Mouse (Mus musculus): Measurements from ENCODE around the gene Pcare. TPM values are rescaled to one million over a fixed set of nuclear protein-coding genes. Genes with fewer than 3 reads are reported as not detected.

The Pcare gene
- polyA plus RNA-seq, 1 experiment from 2014 or later: not detected

- DNase-seq (ENCODE audit: low read depth, low spot score) (no peak), ATAC-seq (no peak)
- ChIA-PET POLR2A (no interaction called here), CTCF (no interaction called here)
- in situ Hi-C loops (cut with MboI; ENCODE audit: low pct_unique_long_range_greater_than_20kb): no loop called here
- peaks cover 2% of the 10 kb centered on the region for H3K27me3 ChIP-seq
- no peak for TF ChIP-seq CTCF (IDR thresholded peaks at IDR 0.05)
These were observed 10.5 kb downstream of the Pcare start for GRCm38 (mm10) chr17:71742156-71742555.

GRCm38 (mm10) chr17:71736442-71736841 is 16.3 kb downstream of the Pcare start:
- CTCF ChIA-PET: interaction anchor here (1.5 kb wide), 1 partner anchor 135 kb away, joined by 3 read pairs; no protein-coding TSS in a partner anchor
- DNase-seq (ENCODE audit: low read depth, low spot score) (no peak), ATAC-seq (no peak)
- in situ Hi-C loops (cut with MboI; ENCODE audit: low pct_unique_long_range_greater_than_20kb): no loop called here
- no peak for TF ChIP-seq CTCF (IDR thresholded peaks at IDR 0.05)
- H3K27me3 ChIP-seq: peaks cover 3% of the 10 kb centered on the region
- POLR2A ChIA-PET: no interaction called here

- in situ Hi-C loops (cut with MboI; ENCODE audit: low pct_unique_long_range_greater_than_20kb): no loop called here
- no peak for TF ChIP-seq CTCF (IDR thresholded peaks at IDR 0.05)
- POLR2A ChIA-PET: interaction anchor here (0.9 kb wide), 1 partner anchor 71 kb away, joined by 4 read pairs; no protein-coding TSS in a partner anchor
- ATAC-seq (peak; percentile 49), DNase-seq (ENCODE audit: low read depth, low spot score) (peak; percentile 15)
- no peaks in the 10 kb centered on the region for H3K27me3 ChIP-seq
- CTCF ChIA-PET: no interaction called here
These were observed 22.0 kb downstream of the Pcare start for GRCm38 (mm10) chr17:71730655-71731054.

- ATAC-seq: no peak
- ChIA-PET POLR2A (interaction anchor here (0.6 kb wide), 1 partner anchor 15 kb away, joined by 3 read pairs; no protein-coding TSS in a partner anchor), CTCF (no interaction called here)
- no peak for DNase-seq (ENCODE audit: low read depth, low spot score)
- no peak for TF ChIP-seq CTCF (IDR thresholded peaks at IDR 0.05)
- peaks cover 4% of the 10 kb centered on the region for H3K27me3 ChIP-seq
- in situ Hi-C loops (cut with MboI; ENCODE audit: low pct_unique_long_range_greater_than_20kb): no loop called here
These were observed 31.7 kb downstream of the Pcare start for GRCm38 (mm10) chr17:71721019-71721418.

GRCm38 (mm10) chr17:71720434-71720833 is 32.3 kb downstream of the Pcare start:
- no peak for ATAC-seq
- ChIA-PET POLR2A (no interaction called here), CTCF (no interaction called here)
- in situ Hi-C loops (cut with MboI; ENCODE audit: low pct_unique_long_range_greater_than_20kb): no loop called here
- H3K27me3 ChIP-seq: peaks cover 4% of the 10 kb centered on the region
- DNase-seq (ENCODE audit: low read depth, low spot score): no peak
- no peak for TF ChIP-seq CTCF (IDR thresholded peaks at IDR 0.05)

GRCm38 (mm10) chr17:71717881-71718625 is 34.6 kb downstream of the Pcare start:
- ATAC-seq (no peak), DNase-seq (ENCODE audit: low read depth, low spot score) (no peak)
- peaks cover 4% of the 10 kb centered on the region for H3K27me3 ChIP-seq
- in situ Hi-C loops (cut with MboI; ENCODE audit: low pct_unique_long_range_greater_than_20kb): no loop called here
- ChIA-PET CTCF (no interaction called here), POLR2A (no interaction called here)
- TF ChIP-seq CTCF (IDR thresholded peaks at IDR 0.05): no peak

GRCm38 (mm10) chr17:71715034-71715433 is 37.7 kb downstream of the Pcare start:
- CTCF ChIA-PET: interaction anchor here (1.5 kb wide), 1 partner anchor 14 kb away, joined by 4 read pairs; no protein-coding TSS in a partner anchor
- in situ Hi-C loops (cut with MboI; ENCODE audit: low pct_unique_long_range_greater_than_20kb): no loop called here
- ATAC-seq (no peak), DNase-seq (ENCODE audit: low read depth, low spot score) (no peak)
- POLR2A ChIA-PET: no interaction called here
- H3K27me3 ChIP-seq: no peaks in the 10 kb centered on the region
- no peak for TF ChIP-seq CTCF (IDR thresholded peaks at IDR 0.05)

GRCm38 (mm10) chr17:71712279-71712678 is 40.4 kb downstream of the Pcare start:
- DNase-seq (ENCODE audit: low read depth, low spot score): no peak
- in situ Hi-C loops (cut with MboI; ENCODE audit: low pct_unique_long_range_greater_than_20kb): no loop called here
- no peak for TF ChIP-seq CTCF (IDR thresholded peaks at IDR 0.05)
- ATAC-seq: no peak
- CTCF ChIA-PET: interaction anchor here (1.0 kb wide), 1 partner anchor 11 kb away, joined by 4 read pairs; no protein-coding TSS in a partner anchor
- H3K27me3 ChIP-seq: no peaks in the 10 kb centered on the region
- POLR2A ChIA-PET: no interaction called here

- ChIA-PET CTCF (no interaction called here), POLR2A (no interaction called here)
- in situ Hi-C loops (cut with MboI; ENCODE audit: low pct_unique_long_range_greater_than_20kb): no loop called here
- no peaks in the 10 kb centered on the region for H3K27me3 ChIP-seq
- no peak for DNase-seq (ENCODE audit: low read depth, low spot score)
- TF ChIP-seq CTCF (IDR thresholded peaks at IDR 0.05): no peak
- no peak for ATAC-seq
These were observed 45.0 kb downstream of the Pcare start for GRCm38 (mm10) chr17:71707715-71708114.

- TF ChIP-seq CTCF (IDR thresholded peaks at IDR 0.05): no peak
- ATAC-seq (no peak), DNase-seq (ENCODE audit: low read depth, low spot score) (no peak)
- in situ Hi-C loops (cut with MboI; ENCODE audit: low pct_unique_long_range_greater_than_20kb): no loop called here
- ChIA-PET POLR2A (interaction anchor here (0.6 kb wide), 1 partner anchor 16 kb away, joined by 3 read pairs; no protein-coding TSS in a partner anchor), CTCF (interaction anchor here (1.6 kb wide), 1 partner anchor 12 kb away, joined by 5 read pairs; no protein-coding TSS in a partner anchor)
- no peaks in the 10 kb centered on the region for H3K27me3 ChIP-seq
These were observed 46.9 kb downstream of the Pcare start for GRCm38 (mm10) chr17:71705550-71706480.
